In the genomic region with DNA sequence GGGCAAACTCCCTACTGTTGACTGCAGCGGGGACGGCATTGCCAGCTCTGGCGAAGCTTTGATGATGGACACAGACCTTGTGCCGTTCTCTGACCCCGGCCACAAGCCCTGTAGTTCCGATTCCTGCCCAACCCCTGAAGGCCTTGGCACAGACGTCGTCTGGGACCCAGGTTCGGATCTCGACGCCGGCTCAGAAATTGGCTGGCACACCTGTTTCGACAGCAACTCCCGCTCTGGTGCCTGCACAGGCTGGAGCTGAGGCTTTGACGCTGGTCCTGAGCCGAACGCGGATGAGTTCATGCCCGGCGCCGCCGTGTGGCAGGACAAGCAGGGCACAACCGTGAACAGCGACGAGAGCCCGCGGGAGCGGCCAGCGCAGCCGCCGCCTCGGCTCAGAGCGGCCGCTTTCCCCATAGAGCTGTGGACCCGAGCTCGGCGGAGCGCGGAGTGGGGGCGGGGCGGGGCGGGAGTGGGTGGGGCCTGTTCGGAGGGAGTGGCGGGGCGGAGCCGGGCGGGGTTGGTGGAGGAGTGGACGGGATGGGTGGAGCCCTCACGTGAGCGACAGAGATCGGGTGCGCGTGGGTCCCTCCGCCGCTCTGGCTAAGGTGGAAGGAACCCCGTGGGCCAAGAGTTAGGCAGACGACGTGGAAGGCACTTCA, we compare ENCODE assay signal across 8 mouse cellular contexts. TPM values are rescaled to one million over a fixed set of nuclear protein-coding genes. Genes with fewer than 3 reads are reported as not detected.
DNase-seq lines count a peak whose midpoint lies in the region; ATAC-seq and TF ChIP-seq lines count a peak whose summit lies in the region.

A gene (minus strand): TSS at position 450 of the 659 bp plus-strand sequence.

- no peak for TF ChIP-seq EP300 in liver, embryonic 14.5 days (IDR thresholded peaks at IDR 0.05; ENCODE audit: low read depth)

- peak within 1 kb of the TSS; percentile 80 for H3K9ac ChIP-seq in heart, embryonic 13.5 days
- no peak within 1 kb of the TSS for H3K9ac ChIP-seq in liver, embryonic 14.5 days (replicated peaks)
- H3K9ac ChIP-seq in stomach, embryonic 14.5 days (replicated peaks; ENCODE audit: low read depth, low read length) = peak within 1 kb of the TSS; percentile 10; the same call in 1 of the 2 replicates

- WGBS in heart, embryonic 13.5 days = 4% methylated on average over 47 of the region's 58 CpGs
- WGBS in liver, embryonic 14.5 days (ENCODE audit: insufficient replicate concordance) = 2% methylated on average over 50 of the region's 58 CpGs
- WGBS in stomach, embryonic 14.5 days = 3% methylated on average over 57 of the region's 58 CpGs

- H3K27ac ChIP-seq in heart, embryonic 13.5 days (replicated peaks) = no peak within 1 kb of the TSS
- H3K27ac ChIP-seq in liver, embryonic 14.5 days = no peak within 1 kb of the TSS
- H3K27ac ChIP-seq in stomach, embryonic 14.5 days (ENCODE audit: low read length) = no peak within 1 kb of the TSS

- ATAC-seq in erythroblast, adult 5-6 weeks (replicated peaks; ENCODE audit: low FRiP score, poor library complexity, severe bottlenecking) = peak; percentile 62; the same call in 1 of the 2 replicates
- ATAC-seq in heart, embryonic 13.5 days (ENCODE audit: extremely low read depth, insufficient number of reproducible peaks, low FRiP score, low TSS enrichment) = peak; percentile 83
- ATAC-seq in liver, embryonic 14.5 days (ENCODE audit: insufficient read depth) = peak; percentile 89
- ATAC-seq in stomach, embryonic 14.5 days (ENCODE audit: insufficient number of reproducible peaks, insufficient read depth, low FRiP score, low read depth) = peak; percentile 90

- H3K4me2 ChIP-seq in heart, embryonic 13.5 days = peak within 1 kb of the TSS; percentile 88
- H3K4me2 ChIP-seq in liver, embryonic 14.5 days (ENCODE audit: low read depth) = peak within 1 kb of the TSS; percentile 67
- peak within 1 kb of the TSS; percentile 78 for H3K4me2 ChIP-seq in stomach, embryonic 14.5 days (replicated peaks; ENCODE audit: low read depth, low read length)

- peak; percentile 42 for DNase-seq in A20 (ENCODE audit: low read depth, low spot score)
- peak; percentile 37 for DNase-seq in brain, embryonic 18.5 days (ENCODE audit: low read depth, low spot score)
- DNase-seq in kidney, postnatal 10 days = peak; percentile 84
- DNase-seq in liver, embryonic 14.5 days (ENCODE audit: low read depth in 3 of 3, low spot score in 3 of 3) = peak; percentile 30 to 43 (median 31)
- peak; percentile 88 for DNase-seq in neural tube, embryonic 10.5 days (ENCODE audit: extremely low spot score, low spot score)

- H3K9me3 ChIP-seq in heart, embryonic 13.5 days = no peaks in the 10 kb centered on the region
- no peaks in the 10 kb centered on the region for H3K9me3 ChIP-seq in liver, embryonic 14.5 days (ENCODE audit: control insufficient read depth, low read length)
- H3K9me3 ChIP-seq in stomach, embryonic 14.5 days (ENCODE audit: control insufficient read depth, low read depth, low read length) = no peaks in the 10 kb centered on the region

- TF ChIP-seq CTCF in liver, embryonic 14.5 days (IDR thresholded peaks at IDR 0.05; ENCODE audit: low read depth) = peak; percentile 31

- H3K36me3 ChIP-seq in heart, embryonic 13.5 days = no peaks in the 10 kb centered on the region
- H3K36me3 ChIP-seq in liver, embryonic 14.5 days (replicated peaks; ENCODE audit: control insufficient read depth, insufficient read depth, low read depth) = no peaks in the 10 kb centered on the region
- no peaks in the 10 kb centered on the region for H3K36me3 ChIP-seq in stomach, embryonic 14.5 days (ENCODE audit: control insufficient read depth, insufficient read depth, low read length)

- H3K4me1 ChIP-seq in heart, embryonic 13.5 days = peaks cover 16% of the 10 kb centered on the region
- H3K4me1 ChIP-seq in liver, embryonic 14.5 days (replicated peaks; ENCODE audit: control insufficient read depth in 2 of 2, insufficient read depth in 2 of 2, low read length in 1 of 2) = peaks cover 2 to 5% of the 10 kb centered on the region in 2 experiments; a peak in 2 of 4 replicates
- no peaks in the 10 kb centered on the region for H3K4me1 ChIP-seq in stomach, embryonic 14.5 days (ENCODE audit: control insufficient read depth, insufficient read depth, low read length)

- H3K4me3 ChIP-seq in heart, embryonic 13.5 days = peak within 1 kb of the TSS; percentile 59
- peak within 1 kb of the TSS; percentile 38 to 44 for H3K4me3 ChIP-seq in liver, embryonic 14.5 days (ENCODE audit: insufficient read depth in 1 of 2, low read depth in 2 of 2, low read length in 2 of 2)
- H3K4me3 ChIP-seq in stomach, embryonic 14.5 days (ENCODE audit: low read depth, low read length) = peak within 1 kb of the TSS; percentile 42

- peaks cover 55% of the 10 kb centered on the region for H3K27me3 ChIP-seq in heart, embryonic 13.5 days (replicated peaks)
- peaks cover 8% of the 10 kb centered on the region; the same call in 1 of the 2 replicates for H3K27me3 ChIP-seq in liver, embryonic 14.5 days (ENCODE audit: control insufficient read depth, insufficient read depth, low read length)
- H3K27me3 ChIP-seq in stomach, embryonic 14.5 days (ENCODE audit: control insufficient read depth, insufficient read depth, low read length) = 0 out of 2 replicates have a peak, but pooled peaks cover 2% of the 10 kb centered on the region

RNA-seq across cellular contexts. Expression of the gene that starts here (rescaled TPM):
- not detected in 2 replicates for total RNA-seq in erythroblast, adult 5-6 weeks (2015; ENCODE audit: low replicate concordance)
- total RNA-seq in erythroblast, adult 5-6 weeks (2017; ENCODE audit: low replicate concordance) = not detected in 2 replicates
- polyA plus RNA-seq in heart, embryonic 13.5 days (2015; fragmentation: Nextera tagmentation; extraction: Ambion mirVana) = 0.33 TPM in 2 replicates
- 0.03 and 0.40 TPM in 2 replicates for polyA plus RNA-seq in liver, embryonic 14.5 days (2012; rRNA removed)
- polyA plus RNA-seq in liver, embryonic 14.5 days (2014; fragmentation: Nextera tagmentation; extraction: Ambion mirVana) = 0.05 and 0.18 TPM in 2 replicates
- polyA plus RNA-seq in stomach, embryonic 14.5 days (2014; fragmentation: Nextera tagmentation; extraction: Ambion mirVana) = 0.39 and 0.69 TPM in 2 replicates

Comparison
In these comparisons a context has a peak if more than half of its experiments do, and no peak if none do; other contexts are left out.
1. Peak in ATAC-seq in erythroblast, adult 5-6 weeks; RNA of the gene not detected or under 1 TPM.
2. Peak in ATAC-seq, H3K4me3 ChIP-seq, H3K9ac ChIP-seq and H3K4me2 ChIP-seq in heart, embryonic 13.5 days; RNA of the gene not detected or under 1 TPM.
3. Peak in DNase-seq, ATAC-seq, H3K4me3 ChIP-seq and H3K4me2 ChIP-seq in liver, embryonic 14.5 days; RNA of the gene not detected or under 1 TPM.
4. Peak in ATAC-seq, H3K4me3 ChIP-seq, H3K9ac ChIP-seq and H3K4me2 ChIP-seq in stomach, embryonic 14.5 days; RNA of the gene not detected or under 1 TPM.
5. DNase-seq: peak in every context shown above with its lines; median percentile 88 in neural tube, embryonic 10.5 days; 84 in kidney, postnatal 10 days; 42 in A20; 37 in brain, embryonic 18.5 days; 31 in liver, embryonic 14.5 days.